Comparison of ENCODE assay signal across 27 mouse cellular contexts in the genomic region with DNA sequence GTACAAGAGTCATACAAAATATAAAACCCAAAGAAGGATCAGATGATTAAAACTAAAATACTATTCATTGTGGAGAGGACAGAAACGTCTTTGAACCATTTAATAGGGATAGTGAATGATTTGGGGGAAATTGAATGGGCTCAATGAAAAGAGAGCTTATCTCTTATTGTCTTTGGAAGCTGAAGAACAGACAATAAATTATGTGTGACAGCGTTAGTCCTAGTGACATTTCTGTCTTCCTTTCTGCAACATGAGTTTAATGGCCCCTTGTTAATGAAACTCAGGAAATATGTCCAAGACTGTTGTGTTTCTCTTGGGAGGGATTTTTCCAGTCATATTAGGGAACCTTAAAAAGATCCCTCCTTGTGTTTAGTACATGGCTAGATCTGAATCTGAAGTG.
"Had no signal": no experiment of that assay in that cellular context is flagged by ENCODE, and none has a peak within 500 bp of the region (broad histone marks: within the 10 kb centered on the region; RNA-seq: fewer than 3 reads in every experiment).

No protein-coding gene starts in this region.

- H3K4me2 ChIP-seq: heart, embryonic 12.5 days; hindbrain, embryonic 12.5 days; hindbrain, embryonic 14.5 days; intestine, embryonic 15.5 days; kidney, embryonic 15.5 days; limb, embryonic 12.5 days; liver, embryonic 11.5 days had no signal

- H3K9ac ChIP-seq: heart, embryonic 12.5 days; hindbrain, embryonic 12.5 days; hindbrain, embryonic 14.5 days; intestine, embryonic 15.5 days; kidney, embryonic 15.5 days; limb, embryonic 12.5 days had no signal

- H3K27me3 ChIP-seq: heart, embryonic 12.5 days; hindbrain, embryonic 12.5 days; intestine, embryonic 15.5 days; kidney, embryonic 15.5 days; limb, embryonic 12.5 days had no signal

- H3K27ac ChIP-seq: gastrocnemius, adult 2 months; heart, embryonic 10.5 days; hindbrain, embryonic 10.5 days; hindbrain, embryonic 12.5 days; hindbrain, embryonic 14.5 days; intestine, embryonic 15.5 days; kidney, embryonic 15.5 days; layer of hippocampus, adult 2 months; left cerebral cortex, adult 2 months; limb, embryonic 10.5 days; limb, embryonic 12.5 days had no signal

- ATAC-seq: hindbrain, embryonic 16.5 days; inflammation-experienced regulatory T-cells, adult 6 months; intestine, embryonic 15.5 days; intestine, postnatal 0 days had no signal

- H3K9me3 ChIP-seq: heart, embryonic 10.5 days; heart, embryonic 12.5 days; hindbrain, embryonic 10.5 days; hindbrain, embryonic 12.5 days; intestine, embryonic 15.5 days; kidney, embryonic 15.5 days; limb, embryonic 10.5 days; limb, embryonic 12.5 days had no signal

- H3K4me1 ChIP-seq: heart, embryonic 10.5 days; heart, embryonic 12.5 days; hindbrain, embryonic 10.5 days; intestine, embryonic 15.5 days; kidney, embryonic 15.5 days; limb, embryonic 10.5 days; limb, embryonic 12.5 days had no signal

- H3K36me3 ChIP-seq: heart, embryonic 10.5 days; heart, embryonic 12.5 days; hindbrain, embryonic 10.5 days; hindbrain, embryonic 12.5 days; intestine, embryonic 15.5 days; kidney, embryonic 15.5 days; limb, embryonic 10.5 days; limb, embryonic 12.5 days had no signal

- DNase-seq: gastrocnemius, adult 2 months; gastrocnemius, postnatal 10 days; gastrocnemius, postnatal 25 days; heart, adult 18-20 months; heart, postnatal 10 days; heart, postnatal 4 days; kidney, adult 2 months; kidney, adult 9 months; kidney, postnatal 10 days; kidney, postnatal 25 days; kidney, postnatal 4 days; liver had no signal

- H3K4me3 ChIP-seq: gastrocnemius, adult 2 months; heart, embryonic 10.5 days; heart, embryonic 12.5 days; hindbrain, embryonic 10.5 days; hindbrain, embryonic 12.5 days; intestine, embryonic 15.5 days; kidney, embryonic 15.5 days; layer of hippocampus, adult 2 months; left cerebral cortex, adult 2 months; limb, embryonic 10.5 days; limb, embryonic 12.5 days had no signal
